Mouse (Mus musculus) urinary bladder, postnatal 36 days (tissue): Measurements from ENCODE around the gene Hist1h4d.
"Not testable (repeated sequence)": the region's sequence is repeated elsewhere in the genome, so short reads cannot be mapped to it uniquely, and the experiment has no call there.

Experiments
- DNase-seq, 2 experiments: peaks; one replicate each; pipeline ENCODE4 v3.0.0; 2022; ENCODE audit warnings: low spot score in 2 of 2, mixed read lengths in 1 of 2

Hist1h4d gene

DNA sequence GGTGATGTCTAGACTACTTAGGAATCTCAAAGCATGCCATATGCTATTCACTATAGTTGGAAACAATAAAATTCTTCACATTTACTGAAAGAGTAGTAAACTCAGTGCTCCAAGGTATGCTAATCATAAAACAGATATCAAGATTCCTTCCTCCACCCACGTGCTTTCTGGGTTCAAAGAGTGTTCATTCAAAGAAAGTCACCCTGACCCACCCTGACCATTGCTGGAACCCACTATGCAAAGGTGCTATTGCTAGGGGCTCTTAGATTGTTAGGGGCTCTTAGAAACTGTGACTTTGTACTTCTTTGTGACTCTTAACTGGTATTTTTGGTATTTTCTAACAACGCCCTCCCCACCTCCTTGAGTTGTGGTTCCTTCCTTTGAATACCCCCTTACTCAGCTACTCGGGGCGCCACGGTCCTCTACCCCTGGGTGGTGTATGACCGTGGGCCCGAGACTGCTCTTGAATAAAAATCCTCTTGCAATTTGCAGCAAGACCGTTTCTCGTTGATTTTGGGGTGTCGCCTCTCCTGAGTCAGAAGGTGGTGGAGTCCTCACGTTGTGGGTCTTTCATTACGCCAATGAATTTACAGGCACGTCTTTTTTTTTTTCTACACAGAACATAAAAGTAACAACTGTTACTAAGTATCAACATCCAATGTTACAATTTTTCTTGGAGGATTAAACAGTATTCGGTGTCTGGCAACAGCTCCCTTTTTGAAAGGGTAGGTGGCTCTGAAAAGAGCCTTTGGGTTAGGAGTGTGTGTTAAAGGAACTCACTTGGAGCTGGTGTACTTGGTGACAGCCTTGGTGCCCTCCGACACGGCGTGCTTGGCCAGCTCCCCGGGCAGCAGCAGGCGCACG is 8.1 kb upstream of the Hist1h4d start:
- not testable (repeated sequence) for DNase-seq

DNA sequence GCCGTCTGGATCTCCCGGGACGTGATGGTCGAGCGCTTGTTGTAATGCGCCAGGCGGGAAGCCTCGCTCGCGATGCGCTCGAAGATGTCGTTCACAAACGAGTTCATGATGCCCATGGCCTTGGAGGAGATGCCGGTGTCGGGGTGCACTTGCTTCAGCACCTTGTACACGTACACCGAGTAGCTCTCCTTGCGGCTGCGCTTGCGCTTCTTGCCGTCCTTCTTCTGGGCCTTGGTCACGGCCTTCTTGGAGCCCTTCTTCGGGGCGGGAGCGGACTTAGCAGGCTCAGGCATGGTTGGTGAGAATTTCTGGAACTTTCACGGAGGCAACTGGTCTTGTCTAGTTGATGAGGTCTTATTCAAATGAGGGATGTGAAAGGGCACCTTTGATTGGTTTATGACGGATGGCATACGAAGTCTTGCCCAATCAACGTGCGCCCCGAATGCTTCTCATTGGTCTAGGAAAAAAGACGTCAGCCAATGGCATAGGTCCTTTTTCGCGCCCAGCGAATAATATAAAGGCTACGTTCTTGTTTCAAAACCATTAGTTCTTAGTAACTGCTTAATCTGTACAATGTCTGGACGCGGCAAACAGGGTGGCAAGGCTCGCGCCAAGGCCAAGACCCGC is 7.4 kb upstream of the Hist1h4d start, which contains the start of the genes Hist1h2bf and Hist1h2ad:
Gene Hist1h2bf (minus strand): TSS at position 299 of the 627 bp plus-strand sequence.
Gene Hist1h2ad (plus strand): TSS at position 484 of the 627 bp plus-strand sequence.
- peak; percentile 66 to 86 for DNase-seq

DNA sequence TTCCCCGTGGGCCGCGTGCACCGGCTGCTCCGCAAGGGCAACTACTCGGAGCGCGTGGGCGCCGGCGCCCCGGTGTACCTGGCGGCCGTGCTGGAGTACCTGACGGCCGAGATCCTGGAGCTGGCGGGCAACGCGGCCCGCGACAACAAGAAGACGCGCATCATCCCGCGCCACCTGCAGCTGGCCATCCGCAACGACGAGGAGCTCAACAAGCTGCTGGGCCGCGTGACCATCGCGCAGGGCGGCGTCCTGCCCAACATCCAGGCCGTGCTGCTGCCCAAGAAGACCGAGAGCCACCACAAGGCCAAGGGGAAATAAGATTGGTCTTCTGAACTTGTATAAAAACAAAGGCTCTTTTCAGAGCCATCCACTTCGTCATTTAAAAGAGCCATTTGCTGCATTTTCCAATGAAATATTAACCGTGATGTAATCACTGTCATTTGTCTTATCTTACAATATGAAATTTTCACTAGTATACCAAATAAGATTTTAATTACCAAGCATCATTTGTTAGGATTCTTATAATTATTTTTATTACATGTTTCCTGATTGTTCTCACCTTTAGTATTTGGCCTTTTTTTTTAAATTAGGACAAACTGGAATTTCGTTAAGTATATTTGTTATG is 6.7 kb upstream of the Hist1h4d start:
- DNase-seq: not testable (repeated sequence)

DNA sequence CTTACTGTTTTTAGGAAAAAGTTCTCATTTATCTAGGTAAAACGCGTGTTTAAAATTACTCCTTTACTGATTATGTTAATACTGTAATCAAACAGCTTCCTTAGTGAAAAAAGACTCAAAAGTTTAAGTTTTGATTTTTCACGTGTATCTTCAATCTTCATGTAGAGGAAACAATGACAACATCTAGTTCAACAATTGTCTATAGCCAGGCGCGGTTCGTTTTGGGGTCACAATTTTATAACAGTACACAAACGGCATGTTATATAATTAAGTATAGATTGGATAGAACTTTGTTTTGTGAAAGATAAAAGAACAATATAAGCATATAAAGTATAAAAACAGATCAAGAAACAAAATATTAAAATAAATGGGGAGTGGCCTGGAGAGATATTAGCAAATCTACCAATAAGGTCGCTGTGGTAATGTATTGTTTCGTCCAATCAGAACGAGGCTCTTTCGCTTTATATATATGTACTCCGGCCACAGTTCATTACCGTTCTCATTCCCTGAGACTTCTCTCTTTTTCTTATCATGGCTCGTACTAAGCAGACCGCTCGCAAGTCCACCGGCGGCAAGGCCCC is 6.0 kb upstream of the Hist1h4d start, which contains the start of gene Hist1h3d:
Gene Hist1h3d (plus strand): TSS at position 493 of the 581 bp plus-strand sequence.
- no peak for DNase-seq

DNA sequence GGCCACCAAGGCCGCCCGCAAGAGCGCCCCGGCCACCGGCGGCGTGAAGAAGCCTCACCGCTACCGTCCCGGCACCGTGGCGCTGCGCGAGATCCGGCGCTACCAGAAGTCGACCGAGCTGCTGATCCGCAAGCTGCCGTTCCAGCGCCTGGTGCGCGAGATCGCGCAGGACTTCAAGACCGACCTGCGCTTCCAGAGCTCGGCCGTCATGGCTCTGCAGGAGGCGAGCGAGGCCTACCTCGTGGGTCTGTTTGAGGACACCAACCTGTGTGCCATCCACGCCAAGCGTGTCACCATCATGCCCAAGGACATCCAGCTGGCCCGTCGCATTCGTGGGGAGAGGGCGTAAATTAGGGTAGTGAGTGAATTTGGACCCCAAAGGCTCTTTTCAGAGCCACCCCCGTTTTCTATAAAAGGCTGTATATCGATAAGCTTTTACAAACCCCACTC is 5.5 kb upstream of the Hist1h4d start:
- DNase-seq: not testable (repeated sequence)

DNA sequence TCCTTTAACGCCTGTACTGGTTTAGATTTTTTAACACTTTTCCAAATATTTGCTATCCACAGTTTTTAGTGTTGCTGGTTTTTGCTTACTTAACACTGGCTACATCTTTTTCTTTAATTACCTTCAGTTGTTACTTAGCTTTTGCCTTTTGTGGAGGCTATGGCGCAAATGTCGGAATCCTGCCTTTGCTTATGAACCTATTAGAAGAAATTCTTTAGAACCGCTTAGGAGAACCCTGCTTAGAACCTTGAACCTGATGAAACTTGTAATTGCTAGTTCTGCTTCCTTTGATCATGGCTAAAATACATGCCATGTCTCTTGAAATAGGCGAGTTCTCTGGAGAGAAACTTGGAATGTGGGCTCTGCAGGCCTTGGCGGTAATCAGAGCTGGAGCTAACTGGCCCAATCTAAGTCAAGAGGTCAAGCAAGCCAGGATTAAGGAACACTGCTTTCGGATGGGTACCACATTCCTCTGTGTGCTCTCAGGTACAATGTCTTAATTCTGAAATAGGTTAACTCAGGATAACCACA is 5.0 kb upstream of the Hist1h4d start:
- DNase-seq: no peak

DNA sequence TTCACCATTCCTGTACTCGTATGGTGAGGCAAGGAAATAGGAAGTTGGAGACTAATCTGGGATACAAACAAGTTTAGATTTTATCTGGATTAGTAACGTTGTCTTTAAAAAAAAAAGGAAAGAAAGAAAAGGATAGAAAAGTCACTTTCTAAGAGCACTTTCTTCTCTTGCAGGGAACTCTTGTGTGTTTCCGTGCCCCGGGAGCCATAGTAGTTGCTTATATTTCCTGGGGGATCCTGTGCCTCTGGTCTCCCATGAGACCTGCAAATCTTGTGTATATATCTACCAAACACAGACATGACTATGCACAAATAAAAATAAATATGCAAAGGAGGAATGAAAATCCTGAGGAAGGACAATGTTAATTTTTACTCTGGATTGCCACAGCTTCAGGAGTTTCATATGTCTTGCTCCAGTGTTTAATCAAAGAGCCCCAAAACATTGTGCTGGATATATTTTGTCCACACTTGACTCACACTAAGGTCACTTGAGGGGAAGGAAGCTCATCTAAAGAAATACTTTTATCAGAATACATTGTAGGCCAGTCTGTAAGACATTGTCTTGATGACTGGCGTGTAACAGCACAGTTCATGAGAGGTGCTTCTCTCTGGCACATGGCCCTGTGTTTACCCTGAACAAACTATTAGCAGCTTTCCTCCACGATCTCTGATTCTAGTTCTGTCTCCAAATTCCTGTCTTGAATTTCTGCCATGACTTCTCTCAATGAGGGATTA is 4.3 kb upstream of the Hist1h4d start:
- DNase-seq: no peak

DNA sequence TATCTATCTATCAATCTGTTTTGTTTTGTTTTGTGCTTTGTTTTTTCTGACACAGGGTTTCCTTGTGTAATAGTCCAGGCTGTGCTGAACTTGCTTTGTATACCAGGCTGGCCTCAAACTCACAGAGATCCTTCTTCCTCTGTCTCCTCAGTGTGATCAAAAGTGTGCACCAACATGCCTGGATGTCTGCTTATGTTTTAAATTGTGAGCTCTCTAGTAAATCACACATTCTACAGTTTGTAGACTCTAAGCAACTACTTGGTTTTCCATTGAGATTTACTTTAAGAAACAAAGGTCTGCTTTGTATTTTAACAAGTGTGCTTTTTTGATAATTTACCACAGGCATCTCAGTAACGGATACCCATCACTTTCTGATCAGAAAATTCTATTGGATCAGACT is 3.6 kb upstream of the Hist1h4d start:
- no peak for DNase-seq

DNA sequence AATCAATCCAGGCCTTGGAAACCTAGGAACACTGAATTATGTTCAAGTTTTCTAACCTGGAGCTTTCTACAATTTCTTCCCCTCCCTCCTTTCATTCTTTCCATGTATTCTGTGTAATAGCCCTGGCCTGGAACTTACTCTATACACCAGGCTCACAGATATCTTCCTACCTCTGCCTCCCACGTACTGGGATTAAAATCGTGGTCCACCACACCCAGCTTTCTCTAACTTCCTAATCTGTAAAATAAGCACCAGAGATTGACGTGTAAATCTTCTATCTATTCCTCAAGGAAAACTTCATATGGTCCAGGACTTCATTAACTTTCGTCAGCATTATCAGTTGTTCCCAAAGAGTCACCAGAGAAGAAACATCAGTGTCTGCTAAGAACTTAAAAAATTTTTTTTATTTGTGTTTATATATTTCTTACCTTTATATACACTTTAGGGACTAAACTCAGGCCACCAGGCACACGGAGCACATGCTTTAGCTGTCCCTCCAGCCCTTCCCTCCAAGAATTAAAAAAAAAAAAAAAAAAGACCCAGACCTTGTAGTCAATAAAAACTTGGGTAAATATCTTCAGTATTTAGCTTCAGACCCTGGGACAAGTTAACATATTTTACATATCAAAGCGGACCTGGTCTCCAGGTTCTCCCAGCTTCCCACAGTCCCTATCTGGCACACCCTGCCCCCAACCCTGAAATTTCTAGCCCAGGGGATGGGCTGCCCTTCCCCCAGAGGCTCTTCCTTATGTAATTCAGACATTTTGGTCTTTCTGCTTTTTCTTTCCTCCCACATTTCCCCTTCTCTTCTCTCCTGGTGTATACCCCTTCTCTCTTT is 1.0 kb downstream of the Hist1h4d start:
- no peak for DNase-seq

DNA sequence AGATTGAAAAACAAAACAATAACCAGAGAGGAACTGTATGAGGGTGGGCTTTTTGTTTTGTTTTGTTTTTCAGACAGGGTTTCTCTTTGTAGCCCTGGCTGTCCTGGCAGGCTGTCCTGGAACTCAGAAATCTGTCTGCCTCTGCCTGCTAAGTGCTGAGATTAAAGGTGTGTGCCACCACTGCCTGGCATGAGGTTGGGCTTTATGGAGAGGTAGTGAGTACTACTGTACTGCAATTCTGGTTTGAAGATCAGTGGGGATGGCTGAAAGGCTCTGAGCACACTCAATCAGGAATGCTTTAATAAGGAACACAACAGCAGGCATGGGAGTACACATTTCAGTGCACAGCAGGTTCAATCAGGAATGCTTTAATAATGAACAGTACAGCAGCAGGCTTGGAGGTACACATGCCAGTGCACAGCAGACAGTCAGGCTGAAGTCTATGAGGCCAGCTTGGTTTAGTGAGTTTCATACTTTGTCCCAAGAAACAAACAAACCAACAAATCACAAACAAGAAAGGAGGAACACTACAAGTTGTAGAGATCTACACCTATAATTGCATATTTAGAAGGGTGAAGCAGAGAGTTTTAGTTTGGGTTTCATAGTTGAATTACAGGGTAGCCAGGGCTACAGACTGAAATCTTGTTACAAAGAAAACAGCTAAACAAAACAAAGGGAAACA is 2.1 kb downstream of the Hist1h4d start:
- DNase-seq: no peak

DNA sequence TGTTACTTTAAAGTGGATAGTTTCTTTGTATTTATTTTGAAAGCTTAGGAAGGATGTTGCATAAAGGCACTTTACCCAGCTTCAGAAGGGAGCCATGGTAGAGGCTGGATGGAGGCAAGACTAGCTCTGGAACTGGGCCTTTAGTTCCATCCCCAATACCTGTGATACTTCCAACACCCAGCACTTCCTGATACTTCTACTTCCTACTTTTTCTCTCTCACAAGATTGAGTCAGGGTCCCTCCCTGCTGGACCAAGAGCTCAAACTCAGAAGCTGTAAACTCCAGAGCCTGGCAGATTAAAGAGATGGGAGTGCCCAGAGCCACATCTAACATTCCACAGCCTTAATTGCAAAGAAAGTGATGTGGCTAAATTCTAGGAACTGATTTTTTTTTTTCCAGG is 2.9 kb downstream of the Hist1h4d start:
- no peak for DNase-seq

DNA sequence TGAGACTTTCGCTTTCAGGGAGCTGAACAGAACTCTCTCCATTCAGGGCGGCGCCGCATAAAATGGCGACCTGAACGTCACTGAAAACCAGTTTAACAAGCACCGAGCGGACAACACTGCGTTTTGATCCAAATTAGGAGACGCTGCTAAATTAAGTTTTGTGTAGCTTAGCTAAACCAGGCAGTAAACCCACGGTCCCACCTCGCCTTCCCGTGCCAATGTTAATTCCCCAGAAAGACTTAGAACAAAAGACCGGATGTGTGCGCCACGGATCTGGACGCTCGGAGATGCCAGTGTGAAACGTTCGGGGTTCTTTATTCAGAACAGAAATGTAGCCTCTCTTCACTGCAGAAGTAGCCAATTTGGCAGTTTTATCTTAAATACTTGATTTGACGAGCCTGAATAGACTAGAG is 3.6 kb downstream of the Hist1h4d start:
- DNase-seq: peak; percentile 78 to 79

DNA sequence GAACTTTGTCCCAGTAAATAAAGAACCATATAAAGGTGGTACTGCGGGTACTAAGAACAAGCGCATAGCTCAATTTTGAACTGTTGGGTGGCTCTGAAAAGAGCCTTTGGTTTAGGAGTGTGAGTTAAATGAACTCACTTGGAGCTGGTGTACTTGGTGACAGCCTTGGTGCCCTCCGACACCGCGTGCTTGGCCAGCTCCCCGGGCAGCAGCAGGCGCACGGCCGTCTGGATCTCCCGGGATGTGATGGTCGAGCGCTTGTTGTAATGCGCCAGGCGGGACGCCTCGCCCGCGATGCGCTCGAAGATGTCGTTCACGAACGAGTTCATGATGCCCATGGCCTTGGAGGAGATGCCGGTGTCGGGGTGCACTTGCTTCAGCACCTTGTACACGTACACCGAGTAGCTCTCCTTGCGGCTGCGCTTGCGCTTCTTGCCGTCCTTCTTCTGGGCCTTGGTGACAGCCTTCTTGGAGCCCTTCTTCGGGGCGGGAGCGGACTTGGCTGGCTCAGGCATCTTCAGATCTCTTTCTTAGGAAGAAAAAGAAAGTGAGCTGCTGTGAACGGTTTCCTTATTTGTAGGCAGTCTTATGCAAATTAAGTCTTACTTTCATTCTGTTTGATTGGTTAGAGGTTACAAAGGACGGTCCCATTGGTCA is 4.2 kb downstream of the Hist1h4d start:
- DNase-seq: peak in 1 of 2 experiments; percentile 72

DNA sequence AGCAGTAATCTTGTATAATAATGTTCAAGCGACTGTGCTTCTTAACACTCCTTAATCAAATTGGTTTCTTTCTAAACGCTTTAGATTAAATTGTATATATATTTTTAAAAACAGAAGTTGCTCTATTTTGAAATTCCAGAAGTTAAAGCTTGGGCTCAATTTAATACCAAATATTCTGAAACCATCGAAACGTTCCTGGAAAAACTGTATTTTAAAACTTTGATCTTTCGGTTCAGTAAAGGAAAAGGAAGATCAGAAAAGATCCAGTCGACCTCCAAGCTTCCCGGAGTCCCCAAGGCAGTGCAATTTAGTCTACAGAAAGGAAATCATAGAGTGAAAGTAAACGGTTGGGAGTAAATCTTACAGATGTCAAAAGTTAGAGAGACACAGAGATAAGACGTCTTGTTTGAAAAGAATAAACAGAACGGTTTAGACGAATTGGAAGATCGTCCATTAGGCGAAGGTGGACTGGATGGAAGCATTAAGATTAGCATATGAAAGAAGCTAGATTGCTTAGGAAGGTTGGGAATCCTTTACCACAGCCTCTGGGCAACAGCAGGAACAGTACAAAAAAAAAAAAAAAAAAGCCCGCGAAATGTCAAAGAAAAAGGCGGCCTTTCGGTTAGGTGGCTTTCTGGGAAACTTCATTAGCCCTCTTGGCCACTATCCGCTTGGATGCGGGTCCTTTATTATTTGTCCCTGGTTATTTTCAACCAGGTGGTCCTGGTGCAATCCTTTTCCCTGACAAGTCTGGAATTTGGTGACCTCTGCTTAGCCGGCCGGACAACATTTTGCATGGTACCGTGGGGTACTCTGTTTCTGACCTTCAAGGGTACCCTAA is 4.9 kb downstream of the Hist1h4d start:
- DNase-seq: no peak

DNA sequence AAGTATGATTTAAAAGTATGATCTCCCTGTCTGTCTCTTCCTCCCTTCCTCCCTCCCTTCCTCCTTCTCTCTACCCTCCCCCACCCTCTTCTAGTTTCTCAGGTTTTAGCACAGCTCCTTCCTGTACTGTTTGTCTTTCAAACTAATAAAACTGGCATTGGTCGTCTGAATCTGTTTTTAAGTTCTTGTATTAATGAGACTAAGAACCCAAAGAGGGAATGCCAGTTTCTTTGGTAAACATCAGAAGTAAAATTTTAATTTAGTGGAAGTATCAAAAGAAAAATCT is 5.5 kb downstream of the Hist1h4d start:
- no peak for DNase-seq

DNA sequence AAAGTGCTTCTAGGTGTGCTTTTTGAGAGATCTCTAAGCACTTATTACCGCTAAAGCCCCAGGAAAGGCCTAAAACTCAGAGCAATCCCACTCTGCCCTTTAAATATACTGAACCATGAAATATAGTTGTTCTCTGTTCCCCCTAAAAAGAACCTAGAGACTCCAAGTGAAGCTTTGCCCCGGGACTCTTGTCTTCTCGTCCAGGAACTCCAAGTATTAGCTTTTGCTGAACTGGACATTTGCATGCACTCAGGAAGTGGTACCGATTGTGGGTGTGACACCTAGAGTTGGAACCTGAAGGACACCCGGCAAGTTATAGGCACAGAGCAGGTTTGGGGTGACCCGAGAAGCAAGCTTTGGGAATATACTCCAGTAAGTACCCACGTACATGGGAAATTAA is 9.8 kb downstream of the Hist1h4d start:
- no peak for DNase-seq

DNA sequence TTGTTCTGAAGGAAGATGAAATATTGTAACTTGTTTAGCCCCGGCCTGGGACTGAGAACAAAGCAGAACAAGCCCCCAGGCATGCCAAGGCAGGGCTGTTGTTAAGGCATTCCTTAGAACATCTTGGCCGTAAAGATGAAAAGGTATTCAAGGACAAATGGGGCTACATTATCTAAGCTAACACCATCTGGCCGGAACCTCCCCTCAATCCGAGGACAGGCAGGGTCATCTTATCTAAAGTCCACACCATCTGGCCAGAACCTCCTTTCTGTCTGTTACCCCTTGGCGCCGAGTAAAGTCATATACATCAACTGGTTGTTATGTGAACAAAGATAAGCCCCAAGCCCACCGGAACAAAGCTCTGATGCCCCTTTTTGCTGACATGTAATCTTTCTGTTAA is 10.5 kb downstream of the Hist1h4d start:
- not testable (repeated sequence) for DNase-seq

DNA sequence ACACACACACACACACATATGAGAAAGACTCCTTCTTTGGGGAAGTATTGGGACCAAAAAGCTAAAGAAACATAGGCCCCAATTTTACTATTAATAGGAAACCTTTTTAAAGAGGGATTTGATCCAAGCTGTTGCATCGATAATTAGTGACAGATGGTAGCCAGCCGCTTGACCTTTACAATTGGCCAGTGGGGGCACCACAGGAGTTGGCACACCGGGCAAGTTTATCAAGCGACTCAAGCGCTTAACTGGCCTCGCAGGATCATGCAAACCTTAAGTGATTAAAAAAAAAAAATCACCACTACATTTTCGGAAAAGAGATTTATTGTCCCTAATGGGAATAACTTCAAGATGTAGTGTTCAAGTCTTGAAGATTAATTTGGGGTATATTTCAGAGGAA is 11.2 kb downstream of the Hist1h4d start:
- no peak for DNase-seq
